Mouse (Mus musculus): ENCODE measurements around the gene Ube2l6. TPM values are rescaled to one million over a fixed set of nuclear protein-coding genes. Genes with fewer than 3 reads are reported as not detected.
A peak's percentile ranks its signal among the peaks of the same experiment; 100 is the strongest.

The Ube2l6 gene
- polyA plus RNA-seq, 2 experiments = 20.9 to 37.2 TPM

DNA sequence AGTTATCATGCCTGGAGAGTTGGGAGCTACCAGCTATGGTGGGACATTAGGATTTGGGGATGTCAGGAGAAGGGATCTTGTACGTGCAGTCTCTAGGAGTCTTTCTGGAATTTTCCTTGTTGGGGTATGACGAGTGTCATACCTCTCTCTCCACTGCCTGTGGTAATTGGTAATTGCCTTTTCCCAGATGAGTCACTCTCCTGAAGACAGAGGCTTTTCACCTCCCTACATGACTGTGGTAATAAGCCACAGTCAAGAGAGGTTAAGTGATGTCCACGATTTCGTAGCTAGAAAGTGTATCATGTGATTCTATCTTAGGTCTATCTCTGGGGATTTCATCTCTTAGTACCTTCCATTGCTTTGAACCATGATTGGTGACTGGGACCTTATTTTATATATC, 26.2 kb upstream of the Ube2l6 start:
- peaks cover 7% of the 10 kb centered on the region; the same call in 1 of the 2 replicates for H3K4me1 ChIP-seq (ENCODE audit: control insufficient read depth, insufficient read depth, low read length)
- WGBS = 80% methylated on average over 4 of the region's 4 CpGs
- H3K9ac ChIP-seq (ENCODE audit: low read depth, low read length, severe bottlenecking) = no peak overlapping the region
- ATAC-seq (ENCODE audit: low FRiP score, low read depth) = no peak
- no peaks in the 10 kb centered on the region for H3K36me3 ChIP-seq (ENCODE audit: control insufficient read depth, insufficient read depth, low read length)
- no peaks in the 10 kb centered on the region for H3K27me3 ChIP-seq (ENCODE audit: control insufficient read depth, insufficient read depth, low read length)
- TF ChIP-seq POLR2A (IDR thresholded peaks at IDR 0.05; ENCODE audit: borderline replicate concordance, extremely low read depth, insufficient read depth, insufficient read length) = no peak
- H3K4me2 ChIP-seq (replicated peaks; ENCODE audit: low read depth, low read length, severe bottlenecking) = no peak overlapping the region
- H3K4me3 ChIP-seq (replicated peaks; ENCODE audit: low read length) = no peak overlapping the region
- no peak overlapping the region for H3K27ac ChIP-seq (replicated peaks; ENCODE audit: low read depth, low read length)
- no peaks in the 10 kb centered on the region for H3K9me3 ChIP-seq (ENCODE audit: control insufficient read depth, low read length)
- no peak for DNase-seq (ENCODE audit: low spot score)

DNA sequence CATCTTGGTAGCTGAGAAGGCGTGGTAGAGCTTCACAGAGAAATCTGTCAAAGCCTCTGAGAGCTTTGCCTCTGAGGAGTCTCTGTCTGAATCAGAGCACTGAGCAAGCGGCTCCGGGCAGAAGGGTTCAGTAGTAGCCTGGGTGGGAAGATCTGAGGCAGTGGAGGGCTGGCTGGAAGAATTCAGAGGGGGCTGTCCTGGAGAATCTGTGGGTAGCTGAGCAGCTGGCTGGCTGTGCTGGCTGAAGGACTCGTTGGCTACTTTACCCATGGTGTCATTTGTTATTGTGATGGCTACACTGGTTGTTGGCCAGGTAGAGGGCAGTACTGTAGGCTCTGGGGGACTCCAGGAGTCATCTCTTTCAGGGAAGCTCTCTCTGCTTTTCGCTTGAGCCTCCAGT, 25.4 kb upstream of the Ube2l6 start:
- Histone ChIP-seq H3K9me3 (ENCODE audit: control insufficient read depth, low read length) (no peaks in the 10 kb centered on the region), H3K27me3 (ENCODE audit: control insufficient read depth, insufficient read depth, low read length) (no peaks in the 10 kb centered on the region), H3K9ac (ENCODE audit: low read depth, low read length, severe bottlenecking) (no peak overlapping the region), H3K4me1 (ENCODE audit: control insufficient read depth, insufficient read depth, low read length) (peaks cover 7% of the 10 kb centered on the region; the same call in 1 of the 2 replicates), H3K36me3 (ENCODE audit: control insufficient read depth, insufficient read depth, low read length) (no peaks in the 10 kb centered on the region), H3K27ac (replicated peaks; ENCODE audit: low read depth, low read length) (no peak overlapping the region), H3K4me2 (replicated peaks; ENCODE audit: low read depth, low read length, severe bottlenecking) (no peak overlapping the region), H3K4me3 (replicated peaks; ENCODE audit: low read length) (no peak overlapping the region)
- no peak for TF ChIP-seq POLR2A (IDR thresholded peaks at IDR 0.05; ENCODE audit: borderline replicate concordance, extremely low read depth, insufficient read depth, insufficient read length)
- WGBS = 78% methylated on average over 5 of the region's 5 CpGs
- ATAC-seq (ENCODE audit: low FRiP score, low read depth) (no peak), DNase-seq (ENCODE audit: low spot score) (no peak)

DNA sequence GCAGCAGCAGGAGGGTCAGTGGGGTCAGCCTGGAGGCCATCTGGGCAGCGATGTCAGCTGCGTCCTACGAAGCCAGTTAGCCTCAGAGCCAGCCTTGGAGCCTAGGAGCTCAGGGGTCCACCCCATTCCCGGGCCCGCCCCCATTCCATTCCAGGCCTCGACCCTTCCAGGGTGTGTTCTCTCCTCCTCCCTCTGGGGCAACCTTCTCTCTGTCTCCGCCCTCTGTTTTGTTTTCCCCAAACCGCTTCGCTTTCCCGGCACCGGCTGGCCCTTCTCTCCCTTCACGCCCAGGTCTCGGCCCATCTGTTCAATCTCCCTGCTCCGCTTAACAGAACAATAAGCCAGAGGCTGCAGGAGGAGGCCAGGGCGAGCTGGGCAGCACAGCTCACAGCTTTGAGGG, 23.9 kb upstream of the Ube2l6 start:
- no peak for TF ChIP-seq POLR2A (IDR thresholded peaks at IDR 0.05; ENCODE audit: borderline replicate concordance, extremely low read depth, insufficient read depth, insufficient read length)
- peaks cover 7% of the 10 kb centered on the region; the same call in 1 of the 2 replicates for H3K4me1 ChIP-seq (ENCODE audit: control insufficient read depth, insufficient read depth, low read length)
- H3K27me3 ChIP-seq (ENCODE audit: control insufficient read depth, insufficient read depth, low read length) = no peaks in the 10 kb centered on the region
- no peaks in the 10 kb centered on the region for H3K9me3 ChIP-seq (ENCODE audit: control insufficient read depth, low read length)
- DNase-seq (ENCODE audit: low spot score) = peak; percentile 65
- H3K9ac ChIP-seq (ENCODE audit: low read depth, low read length, severe bottlenecking) = peak overlapping the region; percentile 56
- H3K36me3 ChIP-seq (ENCODE audit: control insufficient read depth, insufficient read depth, low read length) = no peaks in the 10 kb centered on the region
- H3K4me2 ChIP-seq (replicated peaks; ENCODE audit: low read depth, low read length, severe bottlenecking) = peak overlapping the region; percentile 53
- peak overlapping the region; percentile 32 for H3K4me3 ChIP-seq (replicated peaks; ENCODE audit: low read length)
- ATAC-seq (ENCODE audit: low FRiP score, low read depth) = peak; percentile 91
- WGBS = 1% methylated on average over 13 of the region's 15 CpGs
- H3K27ac ChIP-seq (replicated peaks; ENCODE audit: low read depth, low read length) = 0 out of 2 replicates have a peak overlapping the region, but pooled peaks have one; percentile 38

DNA sequence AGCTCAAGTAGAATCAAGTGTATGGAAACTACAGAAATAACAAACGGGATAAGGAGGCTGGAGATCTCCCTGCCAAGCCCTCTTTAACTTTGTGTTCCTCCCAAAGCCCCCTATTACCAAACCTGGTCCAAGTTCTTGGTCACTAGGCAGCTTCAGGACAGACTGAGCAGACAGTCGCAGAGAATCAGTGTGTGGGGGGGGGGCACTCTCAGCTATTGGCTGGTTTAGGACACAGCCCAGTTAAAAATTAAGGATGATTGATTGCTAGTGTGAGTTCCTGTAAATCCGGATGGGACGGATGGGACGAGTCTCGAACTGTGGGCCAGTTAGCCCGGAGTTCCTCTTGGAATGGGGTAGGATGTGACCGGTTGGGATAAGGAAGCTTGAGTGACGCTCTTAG, 23.4 kb upstream of the Ube2l6 start, which contains the start of gene Serping1:
Gene Serping1 (minus strand): TSS at position 204 of the 400 bp plus-strand sequence.
- Histone ChIP-seq H3K4me3 (replicated peaks; ENCODE audit: low read length) (peak within 1 kb of the TSS; percentile 32), H3K4me2 (replicated peaks; ENCODE audit: low read depth, low read length, severe bottlenecking) (peak within 1 kb of the TSS; percentile 53), H3K27me3 (ENCODE audit: control insufficient read depth, insufficient read depth, low read length) (no peaks in the 10 kb centered on the region), H3K36me3 (ENCODE audit: control insufficient read depth, insufficient read depth, low read length) (no peaks in the 10 kb centered on the region), H3K27ac (replicated peaks; ENCODE audit: low read depth, low read length) (0 out of 2 replicates have a peak within 1 kb of the TSS, but pooled peaks have one; percentile 38), H3K9me3 (ENCODE audit: control insufficient read depth, low read length) (no peaks in the 10 kb centered on the region), H3K9ac (ENCODE audit: low read depth, low read length, severe bottlenecking) (peak within 1 kb of the TSS; percentile 56), H3K4me1 (ENCODE audit: control insufficient read depth, insufficient read depth, low read length) (peaks cover 7% of the 10 kb centered on the region; the same call in 1 of the 2 replicates)
- TF ChIP-seq POLR2A (IDR thresholded peaks at IDR 0.05; ENCODE audit: borderline replicate concordance, extremely low read depth, insufficient read depth, insufficient read length) = no peak
- DNase-seq (ENCODE audit: low spot score) = no peak
- 67% methylated on average over 9 of the region's 9 CpGs for WGBS
- peak; percentile 13; the same call in 1 of the 2 replicates for ATAC-seq (ENCODE audit: low FRiP score, low read depth)

DNA sequence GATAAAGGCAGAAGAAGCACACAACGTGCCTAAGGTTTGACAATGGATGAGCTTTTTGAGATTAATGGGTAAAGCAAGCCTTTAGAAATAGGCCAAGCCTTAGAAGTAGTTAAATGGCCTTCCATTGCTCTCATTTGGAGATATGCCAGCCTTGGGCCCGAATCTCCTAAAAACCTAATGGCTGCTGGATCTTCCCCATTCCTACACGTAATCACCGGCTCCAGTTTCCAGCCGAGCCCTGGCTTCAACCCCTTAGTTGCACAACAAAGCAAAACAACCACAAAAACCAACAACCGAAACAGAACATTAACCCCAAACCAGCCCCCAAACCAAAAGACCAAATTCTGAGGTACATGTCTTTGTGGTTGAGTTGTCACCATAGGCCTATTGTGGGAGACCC, 23.0 kb upstream of the Ube2l6 start:
- no peak for TF ChIP-seq POLR2A (IDR thresholded peaks at IDR 0.05; ENCODE audit: borderline replicate concordance, extremely low read depth, insufficient read depth, insufficient read length)
- Histone ChIP-seq H3K4me2 (replicated peaks; ENCODE audit: low read depth, low read length, severe bottlenecking) (no peak overlapping the region), H3K36me3 (ENCODE audit: control insufficient read depth, insufficient read depth, low read length) (no peaks in the 10 kb centered on the region), H3K9ac (ENCODE audit: low read depth, low read length, severe bottlenecking) (no peak overlapping the region), H3K27me3 (ENCODE audit: control insufficient read depth, insufficient read depth, low read length) (no peaks in the 10 kb centered on the region), H3K4me3 (replicated peaks; ENCODE audit: low read length) (no peak overlapping the region), H3K9me3 (ENCODE audit: control insufficient read depth, low read length) (no peaks in the 10 kb centered on the region), H3K27ac (replicated peaks; ENCODE audit: low read depth, low read length) (no peak overlapping the region), H3K4me1 (ENCODE audit: control insufficient read depth, insufficient read depth, low read length) (peaks cover 7% of the 10 kb centered on the region; the same call in 1 of the 2 replicates)
- DNase-seq (ENCODE audit: low spot score) = no peak
- ATAC-seq (ENCODE audit: low FRiP score, low read depth) = no peak
- WGBS = 87% methylated on average over 6 of the region's 6 CpGs

All from limb, embryonic 14.5 days (tissue).